Mouse (Mus musculus): ENCODE data around the gene Nupl1.

- no peak for TF ChIP-seq POLR2A (IDR thresholded peaks at IDR 0.05; ENCODE audit: low read depth, low read length)
- TF ChIP-seq CTCF (conservative IDR thresholded peaks at IDR 0.05 in 1 of 2, IDR thresholded peaks at IDR 0.05 in 1 of 2; ENCODE audit: low read depth in 2 of 2, low read length in 2 of 2) = no peak
- no peak for TF ChIP-seq SMC3 (IDR thresholded peaks at IDR 0.05; ENCODE audit: low read depth, low read length)
Measured at GRCm38 (mm10) chr14:60163367-60163766, 87.9 kb downstream of the Nupl1 start.
